Mouse (Mus musculus) forebrain, embryonic 14.5 days (tissue): ENCODE results near the gene Uhrf1bp1l. TPM values are rescaled to one million over a fixed set of nuclear protein-coding genes. Genes with fewer than 3 reads are reported as not detected.
A peak's percentile ranks its signal among the peaks of the same experiment; 100 is the strongest.

Experiments
- ATAC-seq: fragments of 200-750 bp; cut with Nextera tagmentation; 2 replicates; pipeline ENCODE4 v1.8.0; 2017; ENCODE audit warnings: mild to moderate bottlenecking, moderate library complexity
- DNase-seq: peaks from one replicate; pipeline ENCODE4 v3.0.0-alpha.2; 2015; ENCODE audit warnings: low spot score
- H3K27ac ChIP-seq: fragments of 300-500 bp; sonication (generic); 2 replicates; pipeline ENCODE4 v1.5.1; 2014; ENCODE audit warnings: low read depth, mild to moderate bottlenecking, control low read depth, low read length, moderate library complexity
- H3K27me3 ChIP-seq: fragments of 300-500 bp; sonication (generic); replicated peaks from 2 replicates; pipeline ENCODE4 v1.6.1; 2014; ENCODE audit warnings: low read length, control low read depth, mixed read lengths; ENCODE audit not compliant: control insufficient read depth, insufficient read depth
- H3K36me3 ChIP-seq: fragments of 300-500 bp; sonication (generic); 2 replicates; pipeline ENCODE4 v1.6.1; 2014; ENCODE audit warnings: low read length, control low read depth; ENCODE audit not compliant: control insufficient read depth, insufficient read depth
- H3K4me1 ChIP-seq: fragments of 300-500 bp; sonication (generic); 2 replicates; pipeline ENCODE4 v1.6.1; 2014; ENCODE audit warnings: antibody characterized with exemption, low read length, control low read depth; ENCODE audit not compliant: control insufficient read depth, insufficient read depth
- H3K4me2 ChIP-seq: fragments of 300-500 bp; sonication (generic); 2 replicates; pipeline ENCODE4 v1.6.1; 2014; ENCODE audit warnings: mild to moderate bottlenecking, control low read depth, low read length
- H3K4me3 ChIP-seq: fragments of 300-500 bp; sonication (generic); 2 replicates; pipeline ENCODE4 v1.5.1; 2014; ENCODE audit warnings: low read depth, low read length, control low read depth
- H3K9ac ChIP-seq: fragments of 300-500 bp; sonication (generic); 2 replicates; pipeline ENCODE4 v1.6.1; 2014; ENCODE audit warnings: mild to moderate bottlenecking, low read length, control low read depth, moderate library complexity
- H3K9me3 ChIP-seq: fragments of 300-500 bp; sonication (generic); replicated peaks from 2 replicates; pipeline ENCODE4 v1.6.1; 2016; ENCODE audit warnings: low read length, control low read depth, mixed read lengths; ENCODE audit not compliant: control insufficient read depth
- WGBS: fragments of 180-500 bp; shearing (Covaris S2); extraction: QIAGEN DNeasy Blood & Tissue Kit; methylation state at CpG from one replicate; pipeline ENCODE4 v1.1.7; 2014; 5-methylcytosine and 5-hydroxymethylcytosine counted together
- polyA plus RNA-seq: library from polyadenylated mRNA; unstranded; fragments of >200 nt; fragmentation: Nextera tagmentation; extraction: Ambion mirVana; gene quantifications from 2 replicates; pipeline ENCODE4 v1.2.1, GENCODE M21; 2014

Gene Uhrf1bp1l
- polyA plus RNA-seq, 1 experiment from 2014 or later = 26.8 TPM

DNA sequence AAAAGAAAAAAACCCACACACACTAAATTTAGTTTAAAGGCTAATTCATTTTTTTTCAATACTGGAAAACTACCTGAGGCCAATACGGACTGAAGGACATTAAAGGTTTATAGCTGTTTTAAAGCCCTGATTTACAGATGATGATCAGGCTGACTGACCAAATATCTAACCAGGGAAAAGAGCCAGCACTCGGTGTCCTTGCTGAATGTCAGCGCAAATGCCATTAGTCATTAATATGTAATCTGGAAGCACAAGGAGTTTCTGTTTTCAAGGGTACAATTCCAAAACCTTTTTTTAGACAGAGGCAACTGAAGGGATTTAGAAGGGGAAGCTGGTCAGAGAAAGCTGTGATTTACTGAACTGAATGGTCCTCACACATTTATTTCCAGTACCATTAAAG, 24.0 kb upstream of the Uhrf1bp1l start:
- no peak overlapping the region for H3K4me2 ChIP-seq
- H3K36me3 ChIP-seq = peaks cover 45% of the 10 kb centered on the region
- no peak overlapping the region for H3K9ac ChIP-seq
- ATAC-seq = no peak
- H3K27ac ChIP-seq = no peak overlapping the region
- H3K9me3 ChIP-seq = no peaks in the 10 kb centered on the region
- H3K4me1 ChIP-seq = no peaks in the 10 kb centered on the region
- WGBS = 94% methylated on average over 3 of the region's 3 CpGs
- DNase-seq = no peak
- H3K4me3 ChIP-seq = no peak overlapping the region
- no peaks in the 10 kb centered on the region for H3K27me3 ChIP-seq

DNA sequence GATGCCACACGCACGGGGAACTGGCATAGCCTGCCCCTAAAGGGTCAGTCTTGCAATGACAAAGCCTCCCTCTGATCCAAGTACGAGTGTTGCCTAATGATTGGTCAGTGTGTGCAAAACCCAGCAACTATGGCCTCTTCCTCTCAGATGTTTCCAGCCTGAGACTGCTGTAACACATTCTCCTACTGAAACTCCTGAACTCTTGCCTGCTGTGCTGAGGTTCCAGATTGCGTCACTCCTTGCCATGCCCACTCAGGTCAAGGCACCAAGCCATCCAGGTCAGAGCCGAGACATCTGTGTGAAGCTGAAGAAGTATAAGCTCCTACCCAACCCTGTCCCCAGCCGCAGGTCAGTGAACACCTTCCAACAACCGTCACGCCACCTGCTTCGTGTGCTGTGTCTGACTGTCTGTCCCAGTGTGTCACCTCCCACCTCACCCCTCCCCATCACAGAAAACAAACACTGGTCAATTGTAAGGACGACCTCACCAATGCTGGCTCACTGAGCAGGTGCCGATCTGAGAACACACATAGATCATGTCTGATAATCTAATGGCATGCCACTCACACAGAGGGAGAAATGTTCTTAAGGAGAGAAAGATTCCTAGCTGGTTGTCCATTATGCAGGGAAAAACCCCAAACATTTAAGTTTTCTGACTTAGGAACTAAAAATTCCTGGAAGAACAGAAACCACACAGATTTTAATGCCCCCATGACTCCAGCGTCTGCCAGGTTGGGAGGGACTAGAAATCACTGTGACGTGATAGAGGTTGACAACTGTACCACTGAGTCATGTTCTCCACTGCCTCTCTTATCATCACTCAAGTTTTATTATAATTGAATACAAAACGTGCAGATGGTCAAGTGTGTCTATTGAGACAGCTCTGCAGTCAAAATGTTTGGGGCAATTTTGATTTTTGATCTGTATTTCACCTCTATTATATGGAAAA, 22.3 kb upstream of the Uhrf1bp1l start:
- Histone ChIP-seq H3K9me3 (no peaks in the 10 kb centered on the region), H3K36me3 (peaks cover 50% of the 10 kb centered on the region), H3K27me3 (no peaks in the 10 kb centered on the region), H3K4me2 (no peak overlapping the region), H3K4me1 (no peaks in the 10 kb centered on the region), H3K27ac (no peak overlapping the region), H3K4me3 (no peak overlapping the region), H3K9ac (no peak overlapping the region)
- ATAC-seq (no peak), DNase-seq (no peak)
- 92% methylated on average over 14 of the region's 14 CpGs for WGBS

DNA sequence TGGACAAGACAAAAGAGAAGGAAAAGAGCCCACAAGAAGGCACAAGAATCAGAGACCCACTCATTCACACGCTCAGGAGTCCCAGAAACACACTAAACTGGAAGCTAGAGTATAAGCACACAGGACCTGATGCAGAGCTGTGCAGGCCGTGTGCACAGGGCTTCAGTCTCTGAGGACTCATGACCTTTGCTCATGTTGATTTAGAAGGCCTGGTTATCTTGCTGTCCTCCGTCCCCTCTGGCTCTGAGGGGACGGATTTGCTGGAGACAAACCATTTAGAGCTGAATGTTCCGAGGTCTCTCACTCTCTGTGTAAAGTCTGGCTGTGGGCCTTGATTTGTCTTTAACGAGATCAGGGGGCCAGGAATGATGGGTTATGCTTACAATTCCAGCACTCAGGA, 14.4 kb upstream of the Uhrf1bp1l start:
- no peak overlapping the region for H3K4me2 ChIP-seq
- H3K4me1 ChIP-seq = peaks cover 12% of the 10 kb centered on the region
- peaks cover 16% of the 10 kb centered on the region for H3K36me3 ChIP-seq
- WGBS = 83% methylated on average over 6 of the region's 6 CpGs
- DNase-seq (no peak), ATAC-seq (no peak)
- H3K27me3 ChIP-seq = 0 out of 2 replicates have a peak, but pooled peaks cover 3% of the 10 kb centered on the region
- no peak overlapping the region for H3K27ac ChIP-seq
- no peak overlapping the region for H3K4me3 ChIP-seq
- no peaks in the 10 kb centered on the region for H3K9me3 ChIP-seq
- H3K9ac ChIP-seq = no peak overlapping the region

DNA sequence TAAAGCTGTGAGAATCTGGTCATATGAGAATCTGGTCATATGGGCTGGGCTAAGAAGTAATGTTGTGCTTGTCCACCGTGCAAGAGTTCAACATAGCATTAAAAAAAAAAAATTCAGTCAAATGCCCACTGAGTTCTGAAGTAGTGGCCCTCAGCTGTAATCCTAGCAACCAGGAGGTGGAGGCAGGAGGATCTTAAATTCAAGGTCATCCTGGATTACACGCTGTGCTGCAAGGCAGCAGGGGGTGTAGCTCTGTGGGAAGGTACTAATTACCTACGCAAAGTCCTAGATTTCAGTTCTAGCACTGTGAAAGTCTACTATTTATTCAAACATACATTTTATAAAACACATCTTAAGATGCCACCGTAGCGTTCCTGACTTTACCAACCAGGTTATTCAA, 13.4 kb upstream of the Uhrf1bp1l start:
- Histone ChIP-seq H3K4me3 (peak overlapping the region; percentile 69), H3K9ac (peak overlapping the region; percentile 72), H3K27me3 (0 out of 2 replicates have a peak, but pooled peaks cover 3% of the 10 kb centered on the region), H3K27ac (no peak overlapping the region), H3K4me2 (peak overlapping the region; percentile 59), H3K36me3 (peaks cover 7% of the 10 kb centered on the region), H3K4me1 (peaks cover 12% of the 10 kb centered on the region), H3K9me3 (no peaks in the 10 kb centered on the region)
- ATAC-seq (no peak), DNase-seq (no peak)
- WGBS = 17% methylated on average over 5 of the region's 5 CpGs

DNA sequence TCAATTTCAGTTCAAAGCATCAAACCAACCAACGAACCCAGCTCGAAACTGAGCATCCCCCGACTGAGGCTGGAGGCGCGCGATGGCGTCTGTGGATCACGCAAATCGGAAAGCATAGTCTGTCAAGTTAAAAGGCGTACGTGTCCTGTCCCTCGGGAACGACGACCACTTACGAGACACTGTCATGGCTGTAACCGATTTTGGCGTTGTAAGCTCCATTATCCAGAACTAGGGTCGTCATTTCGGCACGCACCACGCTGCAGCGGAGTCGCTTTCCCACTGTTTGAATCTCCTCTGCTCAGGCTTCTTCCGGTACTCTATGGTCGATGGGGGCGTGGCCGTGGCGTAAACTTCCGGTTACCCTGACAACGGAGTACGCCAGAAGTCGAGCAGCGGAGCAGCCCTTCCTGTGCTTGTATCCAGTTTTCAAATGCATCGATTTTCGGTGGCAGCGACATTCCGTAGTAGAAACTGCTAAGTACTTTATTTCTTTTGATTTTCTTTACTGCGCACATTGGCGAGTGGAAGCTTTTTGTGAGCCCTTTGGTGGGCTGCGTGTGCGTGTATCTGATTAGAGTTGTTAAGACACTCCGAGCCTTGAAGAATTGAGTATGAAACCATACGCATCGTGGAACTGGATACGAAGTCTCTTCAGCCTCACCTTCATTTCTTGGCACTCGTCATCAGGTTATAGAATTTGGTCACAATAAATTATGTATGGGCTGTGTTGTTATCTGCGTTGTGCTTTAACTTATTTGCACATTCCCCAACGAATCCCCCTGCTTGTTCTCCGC, 12.6 kb upstream of the Uhrf1bp1l start, which contains the start of gene Actr6:
TSS of gene Actr6 (minus strand) at position 295 of the 794 bp plus-strand sequence.
- peak within 1 kb of the TSS; percentile 44 for H3K27ac ChIP-seq
- H3K4me2 ChIP-seq = peak within 1 kb of the TSS; percentile 59
- peak; percentile 98 for DNase-seq
- 0 out of 2 replicates have a peak, but pooled peaks cover 3% of the 10 kb centered on the region for H3K27me3 ChIP-seq
- peak within 1 kb of the TSS; percentile 72 for H3K9ac ChIP-seq
- WGBS = 2% methylated on average over 49 of the region's 49 CpGs
- H3K4me3 ChIP-seq = peak within 1 kb of the TSS; percentile 69
- peaks cover 12% of the 10 kb centered on the region for H3K4me1 ChIP-seq
- no peaks in the 10 kb centered on the region for H3K9me3 ChIP-seq
- ATAC-seq = peak; percentile 100
- H3K36me3 ChIP-seq = peaks cover under 1% of the 10 kb centered on the region; the same call in 1 of the 2 replicates

DNA sequence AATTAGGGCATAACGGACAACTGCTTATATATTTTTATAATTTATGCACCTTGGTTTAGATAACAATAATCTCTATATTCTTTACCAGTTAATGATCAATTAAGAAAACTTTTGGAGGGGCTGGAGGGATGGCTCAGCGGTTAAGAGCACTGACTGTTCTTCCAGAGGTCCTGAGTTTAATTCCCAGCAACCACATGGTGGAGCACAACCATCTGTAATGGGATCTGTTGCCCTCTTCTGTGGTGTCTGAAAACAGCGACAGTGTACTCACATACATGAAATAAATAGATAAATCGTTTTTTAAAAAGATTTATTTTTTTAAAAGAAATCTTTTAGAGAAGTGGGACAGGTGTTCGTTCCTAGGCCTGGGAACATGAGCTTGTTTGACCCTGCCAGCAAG, 7.7 kb upstream of the Uhrf1bp1l start:
- no peaks in the 10 kb centered on the region for H3K9me3 ChIP-seq
- H3K36me3 ChIP-seq = no peaks in the 10 kb centered on the region
- WGBS = 43% methylated on average over 5 of the region's 5 CpGs
- H3K4me3 ChIP-seq = no peak overlapping the region
- H3K27ac ChIP-seq = no peak overlapping the region
- ATAC-seq (no peak), DNase-seq (no peak)
- H3K4me1 ChIP-seq = peaks cover 4% of the 10 kb centered on the region
- 0 out of 2 replicates have a peak, but pooled peaks cover 3% of the 10 kb centered on the region for H3K27me3 ChIP-seq
- H3K9ac ChIP-seq = no peak overlapping the region
- H3K4me2 ChIP-seq = no peak overlapping the region

DNA sequence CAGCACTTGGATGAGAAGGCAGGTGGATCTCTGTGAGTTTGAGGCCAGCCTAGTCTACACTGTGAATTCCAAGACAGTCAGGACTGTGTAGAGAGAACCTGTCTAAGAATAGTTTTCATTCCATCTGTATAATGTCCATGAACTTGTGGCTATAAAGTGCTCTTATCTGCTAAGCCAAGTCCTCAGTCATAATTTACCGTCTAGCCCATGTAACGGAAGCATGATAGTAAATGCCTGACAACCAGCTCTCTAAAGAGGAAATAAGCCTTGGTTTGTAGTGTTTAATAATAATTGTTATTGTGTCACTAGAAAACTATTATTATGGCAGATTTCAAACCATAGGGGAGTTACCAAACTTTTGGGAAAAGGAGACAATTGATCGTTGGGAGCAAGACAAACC, 6.9 kb upstream of the Uhrf1bp1l start:
- Histone ChIP-seq H3K4me3 (no peak overlapping the region), H3K4me2 (no peak overlapping the region), H3K4me1 (peaks cover under 1% of the 10 kb centered on the region), H3K36me3 (no peaks in the 10 kb centered on the region), H3K9me3 (no peaks in the 10 kb centered on the region), H3K27me3 (0 out of 2 replicates have a peak, but pooled peaks cover 3% of the 10 kb centered on the region), H3K9ac (no peak overlapping the region), H3K27ac (no peak overlapping the region)
- no peak for ATAC-seq
- DNase-seq = no peak
- 95% methylated on average over 3 of the region's 3 CpGs for WGBS

DNA sequence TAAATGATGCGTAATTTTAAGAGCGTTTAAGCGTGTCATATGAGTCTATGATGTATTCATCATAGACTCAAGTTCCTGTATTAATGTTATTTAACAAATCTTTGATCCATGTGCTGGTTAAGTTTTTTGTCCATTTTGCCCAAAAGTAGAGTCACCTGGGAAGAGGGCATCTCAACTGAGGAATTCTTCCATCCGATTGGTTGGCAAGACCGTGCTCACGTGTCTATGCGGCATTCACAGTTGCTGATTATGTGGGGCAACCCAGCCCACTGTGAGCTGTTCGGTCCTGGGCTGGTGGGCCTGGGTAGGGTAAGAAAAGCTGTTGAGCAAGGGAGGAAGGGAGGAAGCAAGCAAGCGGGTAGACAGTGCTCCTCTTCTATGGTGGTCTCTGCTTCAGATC, 6.4 kb upstream of the Uhrf1bp1l start:
- DNase-seq (no peak), ATAC-seq (no peak)
- no peaks in the 10 kb centered on the region for H3K36me3 ChIP-seq
- no peaks in the 10 kb centered on the region for H3K4me1 ChIP-seq
- 0 out of 2 replicates have a peak, but pooled peaks cover 3% of the 10 kb centered on the region for H3K27me3 ChIP-seq
- H3K4me3 ChIP-seq = no peak overlapping the region
- no peak overlapping the region for H3K27ac ChIP-seq
- WGBS = 93% methylated on average over 9 of the region's 9 CpGs
- no peak overlapping the region for H3K9ac ChIP-seq
- no peaks in the 10 kb centered on the region for H3K9me3 ChIP-seq
- H3K4me2 ChIP-seq = no peak overlapping the region
